Comparison of ENCODE assay signal across 8 mouse cellular contexts in the genomic region with DNA sequence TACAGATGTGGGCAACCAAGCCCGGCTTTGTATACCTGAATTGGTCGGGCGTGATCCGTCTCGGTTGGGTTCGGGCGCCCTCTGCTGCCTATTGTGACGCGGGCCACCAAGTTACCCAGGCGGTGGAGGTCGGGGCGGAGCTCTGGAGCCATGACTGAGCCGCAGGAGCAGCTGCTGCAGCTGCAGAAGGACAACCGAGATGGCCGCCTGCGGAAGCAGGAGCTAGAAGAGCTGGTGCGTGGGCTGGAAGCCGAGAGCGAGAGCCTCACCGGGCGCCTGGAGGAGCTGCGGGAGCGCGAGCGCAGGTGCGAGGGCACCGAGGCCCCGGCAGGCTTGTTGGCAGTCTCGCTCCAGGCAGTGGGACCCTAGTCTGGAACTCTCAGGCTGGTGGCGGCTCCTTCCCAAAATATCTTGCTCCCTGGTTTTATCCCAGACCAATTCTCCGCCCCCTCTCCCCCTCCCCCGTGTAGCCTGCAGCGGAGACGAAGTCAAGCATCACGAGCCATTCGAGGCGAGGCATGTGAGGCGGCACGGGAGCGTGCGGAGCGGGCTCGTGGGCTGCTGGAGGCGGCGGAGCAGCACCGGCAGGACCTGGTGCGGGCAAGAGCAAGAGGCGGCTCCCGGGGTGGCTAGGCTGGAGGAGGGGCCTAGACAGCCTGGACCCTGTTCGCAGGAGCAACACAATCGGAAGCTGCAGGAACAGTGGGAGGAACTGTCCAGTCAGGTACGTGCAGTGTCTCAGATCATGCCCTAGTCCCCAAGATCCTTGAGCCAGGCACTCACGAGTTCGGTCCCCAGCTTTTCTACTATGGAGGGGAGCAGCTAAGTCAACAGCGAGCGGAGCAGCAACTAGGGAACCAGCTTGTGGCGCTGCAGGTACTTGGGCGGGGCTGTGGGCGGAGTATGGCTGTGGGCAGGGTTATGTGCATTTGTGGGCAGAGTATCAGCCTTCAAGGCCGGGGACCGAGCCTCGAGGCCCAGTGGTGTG. TPM values are rescaled to one million over a fixed set of nuclear protein-coding genes. Genes with fewer than 3 reads are reported as not detected.
DNase-seq lines count a peak whose midpoint lies in the region; ATAC-seq lines count a peak whose summit lies in the region.

No protein-coding gene starts in this region.

- WGBS in heart, embryonic 14.5 days: under 1% methylated on average over 62 of the region's 62 CpGs
- WGBS in liver, embryonic 13.5 days (ENCODE audit: insufficient replicate concordance): under 1% methylated on average over 61 of the region's 62 CpGs
- WGBS in stomach, embryonic 16.5 days: under 1% methylated on average over 62 of the region's 62 CpGs

- peak; percentile 96 for DNase-seq in CD4-positive, CD25-positive, alpha-beta regulatory T cell, adult 2 months (ENCODE audit: low read depth, low spot score)
- DNase-seq in fibroblast of lung, adult 2 months (ENCODE audit: low read depth): peak; percentile 53
- DNase-seq in kidney, postnatal 14 days: peak; percentile 95
- DNase-seq in liver, embryonic 13.5 days: peak; percentile 88
- peak; percentile 94 for DNase-seq in neural tube, embryonic 10.5 days (ENCODE audit: extremely low spot score, low spot score)

- peak overlapping the region; percentile 95 for H3K4me2 ChIP-seq in heart, embryonic 14.5 days (ENCODE audit: low read length)
- H3K4me2 ChIP-seq in liver, embryonic 13.5 days: peak overlapping the region; percentile 95
- peak overlapping the region; percentile 99 for H3K4me2 ChIP-seq in stomach, embryonic 16.5 days (ENCODE audit: low read depth, low read length)

- H3K27me3 ChIP-seq in heart, embryonic 14.5 days (ENCODE audit: control insufficient read depth, insufficient read depth, low read length): peaks cover 23% of the 10 kb centered on the region
- H3K27me3 ChIP-seq in liver, embryonic 13.5 days: peaks cover 29% of the 10 kb centered on the region
- peaks cover 15% of the 10 kb centered on the region for H3K27me3 ChIP-seq in stomach, embryonic 16.5 days (ENCODE audit: control insufficient read depth, insufficient read depth, low read length)

- H3K36me3 ChIP-seq in heart, embryonic 14.5 days (ENCODE audit: control insufficient read depth, insufficient read depth, low read length): peaks cover 24% of the 10 kb centered on the region
- peaks cover 13% of the 10 kb centered on the region for H3K36me3 ChIP-seq in liver, embryonic 13.5 days
- H3K36me3 ChIP-seq in stomach, embryonic 16.5 days (ENCODE audit: control insufficient read depth, insufficient read depth, low read length): no peaks in the 10 kb centered on the region

- peak overlapping the region; percentile 65 for H3K9ac ChIP-seq in heart, embryonic 14.5 days (ENCODE audit: low read length)
- peak overlapping the region; percentile 74 for H3K9ac ChIP-seq in liver, embryonic 13.5 days
- H3K9ac ChIP-seq in stomach, embryonic 16.5 days (ENCODE audit: low read length): peak overlapping the region; percentile 73

- ATAC-seq in heart, embryonic 14.5 days (ENCODE audit: insufficient number of reproducible peaks, insufficient read depth, low FRiP score, low read depth): peak; percentile 76
- ATAC-seq in liver, embryonic 13.5 days (ENCODE audit: low read depth): peak; percentile 79
- peak; percentile 88 for ATAC-seq in stomach, embryonic 16.5 days (ENCODE audit: insufficient read depth, low FRiP score)

- no peak overlapping the region for H3K27ac ChIP-seq in brown adipose tissue, adult 24 weeks (replicated peaks; ENCODE audit: low read depth, low read length)
- peak overlapping the region in 1 of 2 experiments; percentile 29; a peak in 1 of 4 replicates for H3K27ac ChIP-seq in heart, embryonic 14.5 days (replicated peaks in 1 of 2; ENCODE audit: control insufficient read depth in 1 of 2, insufficient read depth in 1 of 2, low read depth in 2 of 2, low read length in 2 of 2)
- peak overlapping the region; percentile 6; the same call in 1 of the 2 replicates for H3K27ac ChIP-seq in liver, embryonic 13.5 days
- peak overlapping the region; percentile 53 for H3K27ac ChIP-seq in stomach, embryonic 16.5 days (ENCODE audit: low read length)

- H3K9me3 ChIP-seq in heart, embryonic 14.5 days (ENCODE audit: control insufficient read depth, low read length): no peaks in the 10 kb centered on the region
- H3K9me3 ChIP-seq in liver, embryonic 13.5 days (replicated peaks): no peaks in the 10 kb centered on the region
- H3K9me3 ChIP-seq in stomach, embryonic 16.5 days (replicated peaks; ENCODE audit: control insufficient read depth, low read length): no peaks in the 10 kb centered on the region

- 0 out of 2 replicates have a peak, but pooled peaks cover 3% of the 10 kb centered on the region for H3K4me1 ChIP-seq in brown adipose tissue, adult 24 weeks (ENCODE audit: control insufficient read depth, insufficient read depth, insufficient read length, low read length)
- H3K4me1 ChIP-seq in heart, embryonic 14.5 days (ENCODE audit: control insufficient read depth in 2 of 2, insufficient read depth in 2 of 2, low read length in 2 of 2): peaks cover 3 to 17% of the 10 kb centered on the region in 2 experiments; a peak in 3 of 4 replicates
- peaks cover 24% of the 10 kb centered on the region for H3K4me1 ChIP-seq in liver, embryonic 13.5 days (replicated peaks)
- H3K4me1 ChIP-seq in stomach, embryonic 16.5 days (ENCODE audit: control insufficient read depth, insufficient read depth, low read length): peaks cover 18% of the 10 kb centered on the region

- H3K4me3 ChIP-seq in brown adipose tissue, adult 24 weeks (ENCODE audit: insufficient read depth, low read depth, low read length): peak overlapping the region; percentile 62
- peak overlapping the region; percentile 56 to 70 for H3K4me3 ChIP-seq in heart, embryonic 14.5 days (ENCODE audit: control insufficient read depth in 1 of 2, insufficient read depth in 1 of 2, low read depth in 1 of 2, low read length in 2 of 2)
- peak overlapping the region; percentile 68 for H3K4me3 ChIP-seq in liver, embryonic 13.5 days (replicated peaks)
- H3K4me3 ChIP-seq in stomach, embryonic 16.5 days (replicated peaks; ENCODE audit: low read length): peak overlapping the region; percentile 65

RNA-seq across cellular contexts. Expression of a gene that starts 0.6 kb away (rescaled TPM):
- not detected in 2 replicates for polyA plus RNA-seq in brown adipose tissue, adult 24 weeks (2012; ENCODE audit: insufficient read depth, insufficient read length, missing spikeins)
- polyA plus RNA-seq in heart, embryonic 14.5 days (2014; fragmentation: Nextera tagmentation; extraction: Ambion mirVana): 7.2 and 7.3 TPM in 2 replicates
- polyA plus RNA-seq in liver, embryonic 13.5 days (2015; fragmentation: Nextera tagmentation; extraction: Ambion mirVana): 2.8 and 3.2 TPM in 2 replicates
- 13.4 and 16.3 TPM in 2 replicates for polyA plus RNA-seq in stomach, embryonic 16.5 days (2015; fragmentation: Nextera tagmentation; extraction: Ambion mirVana)

RNA-seq across cellular contexts. Expression of a gene that starts 43.1 kb away (rescaled TPM):
- polyA plus RNA-seq in brown adipose tissue, adult 24 weeks (2012; ENCODE audit: insufficient read depth, insufficient read length, missing spikeins): 0.54 and 0.71 TPM in 2 replicates
- polyA plus RNA-seq in heart, embryonic 14.5 days (2014; fragmentation: Nextera tagmentation; extraction: Ambion mirVana): 2.7 and 3.0 TPM in 2 replicates
- 2.9 and 3.2 TPM in 2 replicates for polyA plus RNA-seq in liver, embryonic 13.5 days (2015; fragmentation: Nextera tagmentation; extraction: Ambion mirVana)
- polyA plus RNA-seq in stomach, embryonic 16.5 days (2015; fragmentation: Nextera tagmentation; extraction: Ambion mirVana): 4.5 and 4.9 TPM in 2 replicates

RNA-seq across cellular contexts. Expression of a gene that starts 54.7 kb away (rescaled TPM):
- not detected in 2 replicates for polyA plus RNA-seq in brown adipose tissue, adult 24 weeks (2012; ENCODE audit: insufficient read depth, insufficient read length, missing spikeins)
- polyA plus RNA-seq in heart, embryonic 14.5 days (2014; fragmentation: Nextera tagmentation; extraction: Ambion mirVana): 0.66 and 0.75 TPM in 2 replicates
- 124 and 143 TPM in 2 replicates for polyA plus RNA-seq in liver, embryonic 13.5 days (2015; fragmentation: Nextera tagmentation; extraction: Ambion mirVana)
- polyA plus RNA-seq in stomach, embryonic 16.5 days (2015; fragmentation: Nextera tagmentation; extraction: Ambion mirVana): 7.8 and 10.7 TPM in 2 replicates

Comparison
In these comparisons a context has a peak if more than half of its experiments do, and no peak if none do; other contexts are left out.
1. RNA of a gene that starts 54.7 kb away (polyA plus RNA-seq): 124 to 143 TPM in liver, embryonic 13.5 days; 7.8 to 10.7 TPM in stomach, embryonic 16.5 days, 0.66 to 0.75 TPM in heart, embryonic 14.5 days and not detected in brown adipose tissue, adult 24 weeks; every median in the first group is over 10 times any median in the second.
2. Peak in every context shown above with its lines, with median percentiles within 50 percentile points of each other: DNase-seq, H3K4me3 ChIP-seq, ATAC-seq, H3K4me2 ChIP-seq and H3K9ac ChIP-seq.